Mouse (Mus musculus) thymus, postnatal 14 days (tissue): ENCODE measurements around the gene Mars2.

ENCODE experiments used
- DNase-seq: peaks from one replicate; pipeline ENCODE4 v3.0.0; 2021

Mars2 gene

GRCm38 (mm10) chr1:55223026-55223425, 14.0 kb upstream of the Mars2 start:
- DNase-seq = no peak

- no peak for DNase-seq
Measured at GRCm38 (mm10) chr1:55224111-55224510, 12.9 kb upstream of the Mars2 start.

DNA sequence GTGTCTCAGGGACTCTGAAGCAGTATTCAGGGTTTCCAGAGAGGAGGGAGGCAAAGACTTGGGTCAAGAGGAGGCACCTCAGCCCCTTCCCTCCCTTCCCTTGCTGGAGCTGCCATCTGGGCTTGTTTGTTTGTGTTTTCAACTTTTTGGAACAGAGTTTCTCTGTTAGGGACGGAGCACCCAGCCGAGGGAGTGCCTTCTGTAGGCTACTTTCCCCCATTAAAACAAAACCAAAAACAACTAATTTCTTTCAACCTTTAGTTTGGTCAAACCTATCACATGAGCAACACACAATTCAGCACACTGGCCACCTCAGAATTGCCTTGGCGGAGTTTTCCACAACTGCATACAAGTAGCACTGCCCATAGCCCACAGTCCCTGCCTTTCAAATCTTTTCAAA, 11.6 kb upstream of the Mars2 start:
- no peak for DNase-seq

GRCm38 (mm10) chr1:55226011-55226857, 10.7 kb upstream of the Mars2 start, which contains the start of gene Rftn2:
Gene Rftn2 (minus strand): TSS chr1:55226782.
- DNase-seq = no peak

GRCm38 (mm10) chr1:55227376-55227775, 9.6 kb upstream of the Mars2 start:
- no peak for DNase-seq

- no peak for DNase-seq
Measured at GRCm38 (mm10) chr1:55228256-55228884, 8.6 kb upstream of the Mars2 start.

DNA sequence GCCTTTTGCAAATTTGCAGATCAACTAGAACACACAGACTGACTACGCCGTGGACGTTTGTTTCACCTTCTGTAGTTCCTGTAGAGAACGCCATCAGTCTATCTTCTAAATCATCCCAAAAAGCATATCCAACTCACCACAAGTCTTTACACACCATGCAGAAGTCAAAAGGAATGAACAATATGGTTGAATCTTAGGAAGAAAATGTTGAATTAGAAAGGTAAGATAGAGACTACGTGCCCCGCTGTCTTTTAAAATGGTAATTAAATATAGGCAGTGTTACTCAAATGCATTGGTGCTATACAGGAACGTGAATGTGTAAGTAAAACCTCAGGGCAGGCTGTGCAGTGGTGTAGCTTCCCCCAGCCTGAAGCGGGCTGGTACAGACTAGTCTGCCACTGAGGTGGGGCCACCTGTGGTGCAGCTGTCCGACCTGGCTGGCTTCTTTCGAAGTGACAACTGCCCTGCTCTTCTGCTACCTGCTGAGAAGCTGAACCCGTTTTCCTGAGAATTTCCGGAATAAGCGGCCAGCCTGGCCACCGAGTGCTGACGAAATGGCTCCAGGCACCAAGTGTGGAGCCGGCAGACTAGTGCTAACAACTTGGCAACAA, 2.0 kb upstream of the Mars2 start:
- DNase-seq = no peak

DNA sequence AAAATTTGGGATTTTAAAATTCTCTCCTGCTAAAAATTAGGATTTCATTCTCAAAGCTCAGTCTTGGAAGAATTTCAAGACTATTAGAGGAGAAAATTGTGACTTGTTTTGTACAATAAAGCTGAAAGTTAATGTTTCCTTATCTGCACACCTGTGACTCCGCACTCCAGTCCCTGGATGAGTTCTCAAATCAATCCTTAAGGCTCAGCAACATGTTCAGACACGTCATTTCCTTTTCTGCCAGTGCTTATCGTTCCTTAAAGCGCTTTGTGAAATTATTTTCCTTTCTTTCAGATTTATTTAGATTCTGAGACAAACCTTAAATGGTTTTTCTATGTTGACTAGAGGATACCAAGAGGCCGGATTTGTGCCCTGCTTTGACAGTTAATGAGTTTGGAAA, 490 bp upstream of the Mars2 start:
- no peak for DNase-seq

GRCm38 (mm10) chr1:55237643-55238161, 725 bp downstream of the Mars2 start:
- no peak for DNase-seq

DNA sequence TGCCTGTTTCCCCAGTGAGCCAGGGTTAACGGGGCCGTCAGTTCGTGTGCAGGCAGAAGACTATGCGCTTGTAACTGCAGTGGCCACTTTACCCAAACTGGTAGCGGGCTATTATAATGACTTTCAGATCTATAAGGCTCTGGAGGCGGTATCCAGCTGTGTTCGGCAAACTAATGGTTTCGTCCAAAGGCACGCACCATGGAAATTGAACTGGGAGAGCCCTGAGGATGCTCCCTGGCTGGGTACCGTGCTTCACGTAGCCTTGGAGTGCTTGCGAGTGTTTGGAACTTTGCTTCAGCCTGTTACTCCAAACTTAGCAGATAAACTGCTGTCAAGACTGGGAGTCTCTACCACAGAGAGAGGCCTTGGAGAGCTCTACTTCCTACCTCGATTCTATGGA, 1.5 kb downstream of the Mars2 start:
- DNase-seq = peak; percentile 14

- peak; percentile 59 for DNase-seq
Measured at GRCm38 (mm10) chr1:55239237-55239636, 2.3 kb downstream of the Mars2 start.

DNA sequence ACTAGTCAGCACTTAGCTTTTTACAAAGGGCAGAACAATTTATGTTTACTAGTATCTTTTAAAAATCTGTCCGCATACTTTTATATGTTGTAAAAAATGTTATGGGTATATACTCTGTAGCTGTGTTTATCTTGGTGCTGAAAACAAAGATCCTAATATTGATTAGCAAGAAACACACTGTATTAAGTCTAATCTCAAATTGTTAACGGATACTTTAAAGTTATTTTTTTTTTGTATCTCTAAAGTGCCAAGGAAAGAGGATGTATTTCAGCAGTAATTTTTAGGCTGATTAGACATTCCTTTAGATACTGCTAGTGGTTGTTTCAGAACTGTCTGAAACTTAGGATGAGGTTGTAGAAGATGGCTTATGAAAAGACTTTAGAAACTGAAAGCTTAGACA, 9.4 kb downstream of the Mars2 start:
- no peak for DNase-seq

DNA sequence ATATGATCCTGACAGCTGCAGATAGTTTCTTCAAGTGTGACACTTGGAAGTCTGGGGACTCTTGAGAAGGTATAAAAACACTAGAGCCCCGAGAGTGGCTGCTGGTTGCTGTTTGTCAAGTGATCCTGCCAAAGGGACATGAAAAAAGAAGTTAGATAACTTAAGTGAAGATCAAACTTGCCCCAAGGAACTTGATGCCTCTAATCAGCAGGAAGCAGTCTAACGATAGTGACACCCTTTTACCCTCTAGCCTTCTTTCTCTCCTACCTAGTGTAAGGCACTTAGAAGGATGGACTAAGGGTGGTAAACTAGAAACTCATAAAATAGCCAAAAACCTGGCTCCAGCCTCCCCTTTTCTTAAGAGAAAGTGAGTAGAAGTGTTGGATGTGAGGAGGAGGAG, 27.4 kb downstream of the Mars2 start:
- DNase-seq = no peak

DNA sequence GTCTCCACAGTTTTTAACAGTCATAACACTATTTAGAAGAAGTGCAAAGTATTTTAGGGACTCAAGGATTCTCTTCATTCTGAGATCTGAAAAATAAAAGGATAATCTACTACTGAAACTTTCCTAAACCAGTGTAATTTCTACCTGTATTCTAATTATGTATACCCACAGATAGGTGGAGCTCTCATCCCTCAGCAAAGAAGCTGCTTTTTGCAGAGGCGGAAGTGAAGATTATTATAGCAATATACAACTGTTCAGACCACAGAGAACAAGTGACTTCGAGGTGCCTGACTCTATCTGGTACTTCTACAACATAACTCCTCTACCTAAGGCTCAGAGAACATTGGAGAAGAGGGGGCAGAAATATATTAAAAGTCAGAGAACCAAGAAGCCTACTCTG, 28.5 kb downstream of the Mars2 start:
- no peak for DNase-seq

GRCm38 (mm10) chr1:55279081-55279480, 42.1 kb downstream of the Mars2 start:
- DNase-seq = no peak
